Mouse (Mus musculus) intestine, embryonic 15.5 days (tissue): Measurements from ENCODE around the gene Gfra1. TPM values are rescaled to one million over a fixed set of nuclear protein-coding genes. Genes with fewer than 3 reads are reported as not detected.

Experiments used
- ATAC-seq: fragments of 200-750 bp; cut with Nextera tagmentation; 2 replicates; pipeline ENCODE4 v1.8.0; 2017; ENCODE audit warnings: moderate TSS enrichment, moderate library complexity
- H3K27ac ChIP-seq: fragments of 300-500 bp; sonication (generic); 2 replicates; pipeline ENCODE4 v1.5.1; 2015; ENCODE audit warnings: mild to moderate bottlenecking, inconsistent platforms
- H3K27me3 ChIP-seq: fragments of 300-500 bp; sonication (generic); replicated peaks from 2 replicates; pipeline ENCODE4 v1.6.1; 2015; ENCODE audit warnings: inconsistent platforms
- H3K36me3 ChIP-seq: fragments of 300-500 bp; sonication (generic); 2 replicates; pipeline ENCODE4 v1.6.1; 2015; ENCODE audit warnings: inconsistent platforms
- H3K4me1 ChIP-seq: fragments of 300-500 bp; sonication (generic); replicated peaks from 2 replicates; pipeline ENCODE4 v1.6.1; 2015; ENCODE audit warnings: inconsistent platforms
- H3K4me2 ChIP-seq: fragments of 300-500 bp; sonication (generic); replicated peaks from 2 replicates; pipeline ENCODE4 v1.6.1; 2015; ENCODE audit warnings: mild to moderate bottlenecking, inconsistent platforms
- H3K4me3 ChIP-seq: fragments of 300-500 bp; sonication (generic); replicated peaks from 2 replicates; pipeline ENCODE4 v1.5.1; 2015; ENCODE audit warnings: inconsistent platforms
- H3K9ac ChIP-seq: fragments of 300-500 bp; sonication (generic); 2 replicates; pipeline ENCODE4 v1.6.1; 2015; ENCODE audit warnings: inconsistent platforms
- H3K9me3 ChIP-seq: fragments of 300-500 bp; sonication (generic); 2 replicates; pipeline ENCODE4 v1.6.1; 2016; ENCODE audit warnings: inconsistent platforms
- WGBS: fragments of 180-500 bp; shearing (Covaris S2); methylation state at CpG from one replicate; pipeline ENCODE4 v1.1.7; 2015; 5-methylcytosine and 5-hydroxymethylcytosine counted together
- polyA plus RNA-seq: library from polyadenylated mRNA; unstranded; fragments of >200 nt; fragmentation: Nextera tagmentation; extraction: Ambion mirVana; gene quantifications from 2 replicates; pipeline ENCODE4 v1.2.1, GENCODE M21; 2015

Gene Gfra1
- 20.6 and 22.3 TPM in 2 replicates for polyA plus RNA-seq

DNA sequence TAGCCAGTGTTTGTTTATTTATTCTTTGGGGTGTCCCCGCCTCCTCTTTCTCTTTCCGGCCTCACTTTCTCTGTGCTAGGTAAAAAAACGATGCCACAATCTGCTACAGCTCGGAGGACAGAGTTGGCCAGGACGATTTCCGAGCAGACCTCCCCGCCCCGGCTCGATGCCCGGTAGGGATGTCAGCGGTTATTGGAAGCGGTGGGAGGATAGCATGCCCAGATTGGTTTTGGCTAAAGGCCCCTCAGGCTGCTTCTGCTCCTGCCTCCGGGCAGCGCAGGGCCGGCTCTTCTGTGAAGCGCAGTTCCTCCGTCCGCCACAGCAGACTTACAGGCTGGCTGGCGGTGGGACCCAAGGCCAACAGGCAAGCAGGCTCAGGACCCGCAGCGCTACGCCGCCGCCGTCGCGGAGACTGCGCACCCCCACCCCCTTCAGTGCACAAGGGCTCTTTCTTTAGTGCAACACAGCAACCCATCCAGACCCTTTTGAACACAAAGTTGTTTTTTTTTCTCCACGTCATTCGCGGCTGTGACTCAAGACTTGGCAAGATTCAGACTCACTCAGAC is at the start of gene Gfra1:
Gene Gfra1 (minus strand): TSS at position 414 of the 566 bp plus-strand sequence.
- WGBS: under 1% methylated on average over 31 of the region's 31 CpGs

DNA sequence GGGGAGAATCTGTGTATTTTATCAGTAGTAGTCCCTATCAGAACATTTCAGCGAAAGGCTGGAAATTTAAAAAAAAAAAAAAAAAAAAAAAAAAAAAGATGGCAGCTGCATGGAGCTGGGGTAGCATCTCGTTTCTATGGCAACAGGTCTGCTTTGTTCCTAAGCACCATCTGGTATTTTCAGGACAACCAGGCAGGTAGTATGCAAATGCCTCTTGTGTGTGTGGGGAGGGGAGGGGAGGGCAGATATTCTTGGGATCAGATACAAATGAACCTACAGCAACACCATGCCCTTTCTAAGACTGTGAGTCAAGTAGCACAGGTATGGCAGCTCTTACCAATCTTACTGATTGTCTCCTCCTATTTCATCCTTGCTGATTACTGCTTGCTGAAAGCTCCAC is 44.3 kb upstream of the Gfra1 start:
- no peaks in the 10 kb centered on the region for H3K4me1 ChIP-seq
- no peaks in the 10 kb centered on the region for H3K27me3 ChIP-seq
- 92% methylated on average over 2 of the region's 2 CpGs for WGBS
- H3K36me3 ChIP-seq: no peaks in the 10 kb centered on the region
- H3K9ac ChIP-seq: no peak overlapping the region
- H3K9me3 ChIP-seq: no peaks in the 10 kb centered on the region
- H3K4me3 ChIP-seq: no peak overlapping the region
- H3K27ac ChIP-seq: no peak overlapping the region
- no peak for ATAC-seq
- H3K4me2 ChIP-seq: no peak overlapping the region

More for the DNA sequence above, at the start of gene Gfra1:
- H3K9me3 ChIP-seq: no peaks in the 10 kb centered on the region
- peak within 1 kb of the TSS; percentile 97 for H3K4me2 ChIP-seq
- H3K27me3 ChIP-seq: peaks cover 29% of the 10 kb centered on the region
- peaks cover 20% of the 10 kb centered on the region for H3K4me1 ChIP-seq
- H3K36me3 ChIP-seq: no peaks in the 10 kb centered on the region
- peak within 1 kb of the TSS; percentile 59; the same call in 1 of the 2 replicates for H3K27ac ChIP-seq
- peak; percentile 70; the same call in 1 of the 2 replicates for ATAC-seq
- peak within 1 kb of the TSS; percentile 53 for H3K9ac ChIP-seq
- H3K4me3 ChIP-seq: peak within 1 kb of the TSS; percentile 51

DNA sequence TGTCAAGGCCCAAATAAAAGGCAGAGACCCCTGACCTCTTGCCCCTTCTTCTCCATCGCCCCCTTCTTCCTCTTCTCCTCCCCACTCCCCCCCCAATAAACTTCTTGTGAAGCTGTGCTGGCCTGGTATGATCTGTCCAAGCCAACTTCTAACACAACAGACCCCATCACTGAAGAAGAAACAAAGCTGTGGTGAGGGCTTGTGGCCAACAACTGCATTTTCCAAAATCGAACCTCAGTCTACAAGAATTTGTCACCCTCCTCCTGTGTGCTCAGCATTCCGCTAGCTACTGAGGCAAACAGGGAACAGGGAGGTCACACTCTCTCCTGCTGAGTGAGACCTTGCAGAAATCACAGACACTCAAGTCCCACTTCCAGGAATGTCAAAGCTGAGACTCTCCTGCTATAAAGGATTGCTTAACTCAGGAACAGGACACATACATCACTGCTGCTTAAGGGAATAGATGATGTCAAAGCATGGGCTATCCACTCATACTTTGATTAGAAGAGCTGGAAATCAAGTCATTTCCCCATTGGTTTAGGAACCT is 43.8 kb upstream of the Gfra1 start:
- no peaks in the 10 kb centered on the region for H3K27me3 ChIP-seq
- no peak for ATAC-seq

DNA sequence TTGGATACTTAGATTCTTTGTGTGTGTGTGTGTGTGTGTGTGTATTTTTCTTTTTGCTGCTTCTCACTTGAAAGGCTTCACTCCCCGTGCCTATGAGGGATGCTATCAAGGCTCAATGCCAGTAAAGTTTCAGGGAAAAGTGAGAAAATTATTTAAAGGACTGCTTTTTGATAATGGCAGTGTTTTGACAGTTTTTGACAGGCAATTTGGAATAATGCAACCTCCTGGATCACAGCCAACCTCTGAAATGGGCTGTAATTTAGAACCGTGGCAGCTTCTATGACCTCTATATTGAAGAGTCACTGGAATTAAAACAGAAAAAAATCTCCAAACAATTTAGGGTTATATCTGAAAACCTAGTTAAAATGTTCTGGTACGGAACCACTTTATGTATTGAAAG is 41.4 kb upstream of the Gfra1 start:
- 37% methylated on average over 3 of the region's 3 CpGs for WGBS
- Histone ChIP-seq H3K4me1 (no peaks in the 10 kb centered on the region), H3K27ac (no peak overlapping the region), H3K36me3 (no peaks in the 10 kb centered on the region), H3K9ac (no peak overlapping the region), H3K4me3 (no peak overlapping the region), H3K9me3 (no peaks in the 10 kb centered on the region), H3K4me2 (no peak overlapping the region), H3K27me3 (no peaks in the 10 kb centered on the region)
- no peak for ATAC-seq

More for the DNA sequence above, 43.8 kb upstream of the Gfra1 start:
- H3K4me1 ChIP-seq: no peaks in the 10 kb centered on the region
- no peak overlapping the region for H3K4me2 ChIP-seq
- H3K9ac ChIP-seq: no peak overlapping the region
- no peaks in the 10 kb centered on the region for H3K36me3 ChIP-seq
- H3K9me3 ChIP-seq: no peaks in the 10 kb centered on the region
- no peak overlapping the region for H3K27ac ChIP-seq
- 68% methylated on average over 3 of the region's 3 CpGs for WGBS
- H3K4me3 ChIP-seq: no peak overlapping the region

DNA sequence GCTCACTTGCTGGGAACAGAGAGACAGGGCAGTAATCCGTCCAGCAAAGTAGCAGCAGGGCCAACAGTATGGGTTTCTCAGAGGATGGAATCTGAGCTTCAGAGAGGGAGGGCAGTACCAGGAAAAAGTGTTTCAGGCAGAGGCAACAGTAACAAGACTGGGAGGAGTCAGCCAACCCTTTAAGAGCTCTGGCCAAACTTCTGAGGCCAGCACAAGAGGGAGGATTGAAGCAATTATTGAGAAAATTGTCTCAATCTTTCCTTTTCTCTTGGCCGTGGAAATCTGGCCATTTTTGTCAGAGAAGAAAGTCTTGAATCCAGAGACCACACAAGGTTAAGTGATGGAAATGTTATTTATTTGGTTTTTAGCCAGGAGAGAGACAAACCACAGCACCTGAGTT is 31.0 kb upstream of the Gfra1 start:
- Histone ChIP-seq H3K4me1 (no peaks in the 10 kb centered on the region), H3K9ac (no peak overlapping the region), H3K36me3 (no peaks in the 10 kb centered on the region), H3K9me3 (no peaks in the 10 kb centered on the region), H3K27ac (peak overlapping the region; percentile 15; the same call in 1 of the 2 replicates), H3K27me3 (no peaks in the 10 kb centered on the region), H3K4me2 (no peak overlapping the region), H3K4me3 (no peak overlapping the region)
- ATAC-seq: no peak
- 51% methylated on average over 2 of the region's 2 CpGs for WGBS

DNA sequence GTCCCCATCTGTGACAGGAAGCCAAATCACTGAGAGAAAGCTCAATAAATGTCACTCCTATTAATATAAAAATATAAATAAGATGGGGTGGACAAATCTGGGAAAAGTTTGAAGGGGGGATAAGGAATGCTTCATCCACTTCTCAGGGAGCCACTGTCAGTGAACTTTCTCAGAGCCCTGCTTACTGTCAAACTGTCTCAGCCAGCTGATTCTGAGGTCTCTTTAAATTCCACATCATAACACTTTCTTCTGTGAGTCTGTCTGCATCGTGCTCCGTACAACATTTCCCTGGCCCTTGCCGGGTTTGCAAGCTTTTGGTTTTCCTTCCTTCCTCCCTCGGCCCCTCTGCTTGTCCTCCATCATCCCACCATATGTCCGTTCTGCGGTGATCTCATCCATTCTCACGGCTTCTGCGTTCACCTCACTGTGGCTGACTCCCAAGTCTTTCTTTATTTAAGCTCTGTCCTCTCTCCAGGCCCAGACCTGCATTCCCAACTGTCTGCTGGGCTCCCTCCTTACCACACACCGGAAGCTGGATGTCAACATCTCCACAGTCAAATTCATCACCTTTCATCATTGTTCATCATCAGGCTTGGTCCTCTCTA is 26.8 kb upstream of the Gfra1 start:
- Histone ChIP-seq H3K27ac (peak overlapping the region; percentile 18; the same call in 1 of the 2 replicates), H3K9ac (no peak overlapping the region), H3K9me3 (no peaks in the 10 kb centered on the region), H3K27me3 (no peaks in the 10 kb centered on the region), H3K36me3 (no peaks in the 10 kb centered on the region), H3K4me2 (0 out of 2 replicates have a peak overlapping the region, but pooled peaks have one; percentile 14), H3K4me1 (no peaks in the 10 kb centered on the region), H3K4me3 (no peak overlapping the region)
- ATAC-seq: peak; percentile 53; the same call in 1 of the 2 replicates
- 40% methylated on average over 9 of the region's 9 CpGs for WGBS

DNA sequence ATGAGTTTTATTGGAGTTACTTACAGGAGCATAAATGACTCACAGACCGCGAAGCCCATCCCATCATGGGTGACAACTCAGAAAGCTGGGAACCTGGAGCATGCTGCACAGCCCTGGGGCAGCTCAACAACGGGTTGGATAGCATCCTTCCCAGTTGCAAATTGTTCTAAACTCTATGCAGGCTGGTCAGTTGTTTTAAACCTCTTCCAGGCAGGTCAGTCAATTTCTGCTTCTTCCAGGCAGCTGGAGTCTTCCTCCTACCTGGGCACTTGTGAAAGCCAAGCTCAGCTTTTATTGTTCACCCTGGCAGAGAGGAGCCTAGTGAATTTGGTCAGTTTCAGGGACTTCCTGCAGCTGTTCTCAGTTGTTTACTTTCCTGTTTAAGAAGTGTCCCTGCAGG is 18.5 kb upstream of the Gfra1 start:
- Histone ChIP-seq H3K4me3 (no peak overlapping the region), H3K9me3 (no peaks in the 10 kb centered on the region), H3K36me3 (no peaks in the 10 kb centered on the region), H3K27ac (no peak overlapping the region), H3K4me1 (no peaks in the 10 kb centered on the region), H3K4me2 (no peak overlapping the region), H3K27me3 (no peaks in the 10 kb centered on the region), H3K9ac (no peak overlapping the region)
- ATAC-seq: no peak
- WGBS: 86% methylated on average over 3 of the region's 3 CpGs

DNA sequence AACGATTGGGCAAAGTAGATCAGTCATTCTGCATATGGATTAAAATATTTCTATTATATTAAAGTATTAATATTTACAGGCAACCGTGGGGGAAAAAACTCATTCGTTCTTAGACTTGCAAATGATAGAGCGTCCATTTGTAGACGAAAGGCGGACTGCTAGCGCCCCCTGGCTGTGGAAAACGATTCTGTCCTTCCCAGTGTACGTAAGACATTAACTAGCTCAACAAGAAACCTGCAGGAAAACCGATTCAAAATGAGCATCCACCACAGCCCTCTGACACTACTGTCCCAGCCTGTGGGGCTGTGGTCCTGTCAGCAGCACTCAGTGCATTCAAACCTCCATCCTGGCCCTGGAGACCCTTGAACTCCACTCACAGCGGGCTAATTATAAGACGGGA is 13.7 kb upstream of the Gfra1 start:
- H3K27me3 ChIP-seq: no peaks in the 10 kb centered on the region
- no peaks in the 10 kb centered on the region for H3K4me1 ChIP-seq
- H3K4me2 ChIP-seq: no peak overlapping the region
- H3K9ac ChIP-seq: no peak overlapping the region
- WGBS: 21% methylated on average over 12 of the region's 12 CpGs
- no peak overlapping the region for H3K4me3 ChIP-seq
- H3K36me3 ChIP-seq: no peaks in the 10 kb centered on the region
- no peak for ATAC-seq
- no peak overlapping the region for H3K27ac ChIP-seq
- H3K9me3 ChIP-seq: no peaks in the 10 kb centered on the region

DNA sequence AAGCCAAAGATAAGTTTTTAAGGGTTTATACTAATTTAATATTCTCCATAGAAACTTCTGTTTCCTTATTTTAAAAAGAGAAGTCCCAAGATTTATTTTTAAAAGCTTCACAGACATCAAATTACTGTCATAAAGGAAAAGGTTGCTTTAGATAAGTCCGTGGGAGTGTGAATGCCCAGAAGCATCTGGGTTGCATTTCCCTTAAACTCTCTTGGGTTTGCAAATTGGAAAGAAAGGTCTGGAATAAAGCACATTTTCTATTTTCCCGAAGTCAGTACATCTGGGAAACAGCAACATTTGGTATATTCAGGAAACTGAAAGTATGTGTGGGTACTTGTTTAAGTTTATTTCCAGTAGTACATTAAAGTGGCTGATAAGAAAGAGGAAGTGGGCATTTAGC is 12.6 kb upstream of the Gfra1 start:
- H3K9ac ChIP-seq: no peak overlapping the region
- H3K4me3 ChIP-seq: no peak overlapping the region
- ATAC-seq: no peak
- no peaks in the 10 kb centered on the region for H3K36me3 ChIP-seq
- no peak overlapping the region for H3K4me2 ChIP-seq
- H3K4me1 ChIP-seq: no peaks in the 10 kb centered on the region
- no peaks in the 10 kb centered on the region for H3K27me3 ChIP-seq
- H3K9me3 ChIP-seq: no peaks in the 10 kb centered on the region
- no peak overlapping the region for H3K27ac ChIP-seq
- 35% methylated on average over 2 of the region's 2 CpGs for WGBS

DNA sequence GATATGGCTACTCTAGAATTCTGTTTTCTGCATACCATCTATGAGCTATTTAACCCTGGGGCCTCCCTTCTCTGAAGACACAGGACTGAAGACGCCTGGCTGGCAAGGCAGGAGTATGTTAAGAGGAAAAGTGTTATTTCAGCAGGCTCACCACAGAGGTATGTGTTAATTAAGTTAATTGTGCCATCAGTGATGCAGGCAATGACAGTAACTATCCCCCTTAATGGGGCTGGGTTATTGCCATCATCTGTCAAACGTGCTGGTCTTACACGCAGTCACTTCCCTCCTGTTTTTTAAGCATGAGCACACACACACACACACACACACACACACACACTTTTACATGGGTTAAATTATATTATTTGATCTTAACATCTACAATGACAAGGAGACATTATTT is 8.0 kb upstream of the Gfra1 start:
- no peaks in the 10 kb centered on the region for H3K27me3 ChIP-seq
- 78% methylated on average over 3 of the region's 3 CpGs for WGBS
- H3K9me3 ChIP-seq: no peaks in the 10 kb centered on the region
- no peaks in the 10 kb centered on the region for H3K4me1 ChIP-seq
- no peak overlapping the region for H3K4me3 ChIP-seq
- ATAC-seq: no peak
- no peak overlapping the region for H3K9ac ChIP-seq
- no peak overlapping the region for H3K27ac ChIP-seq
- no peaks in the 10 kb centered on the region for H3K36me3 ChIP-seq
- H3K4me2 ChIP-seq: no peak overlapping the region

DNA sequence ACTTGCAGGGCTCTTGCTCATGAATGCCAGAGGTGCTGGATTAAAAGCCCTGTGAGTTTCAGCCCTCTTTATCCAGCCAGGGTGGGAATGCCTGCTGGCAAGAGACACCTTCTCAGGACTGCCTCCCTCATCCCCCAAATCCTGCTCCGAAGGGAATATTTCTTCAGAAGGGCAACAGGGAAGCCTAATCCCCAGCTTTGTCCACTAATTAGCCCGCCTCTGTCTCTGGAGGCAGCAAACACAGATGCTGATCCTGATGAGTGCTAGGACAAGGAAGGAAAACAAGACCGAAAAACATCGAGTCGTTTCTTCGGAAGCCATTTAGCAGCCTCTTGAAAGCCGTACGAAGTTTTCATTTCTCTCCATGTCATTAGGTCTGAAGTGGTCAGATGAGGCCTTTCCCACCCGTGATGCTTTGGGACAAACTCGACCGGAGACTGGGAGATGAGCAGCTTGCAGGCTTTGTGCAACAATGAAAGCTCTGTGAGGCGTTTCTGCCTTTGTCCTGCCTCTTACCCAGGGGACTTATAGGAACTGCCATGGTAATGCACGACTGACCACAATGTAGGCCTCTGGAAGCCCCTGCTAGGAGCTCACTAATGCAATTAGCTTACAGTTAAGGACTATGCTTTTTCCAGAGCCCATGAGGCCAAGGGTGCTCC is 4.8 kb upstream of the Gfra1 start:
- H3K36me3 ChIP-seq: no peaks in the 10 kb centered on the region
- WGBS: 74% methylated on average over 13 of the region's 13 CpGs
- ATAC-seq: no peak
- no peak overlapping the region for H3K9ac ChIP-seq
- H3K4me2 ChIP-seq: no peak overlapping the region
- H3K4me1 ChIP-seq: peaks cover 6% of the 10 kb centered on the region
- H3K9me3 ChIP-seq: no peaks in the 10 kb centered on the region
- H3K27me3 ChIP-seq: 0 out of 2 replicates have a peak, but pooled peaks cover 5% of the 10 kb centered on the region
- H3K4me3 ChIP-seq: no peak overlapping the region
- no peak overlapping the region for H3K27ac ChIP-seq

DNA sequence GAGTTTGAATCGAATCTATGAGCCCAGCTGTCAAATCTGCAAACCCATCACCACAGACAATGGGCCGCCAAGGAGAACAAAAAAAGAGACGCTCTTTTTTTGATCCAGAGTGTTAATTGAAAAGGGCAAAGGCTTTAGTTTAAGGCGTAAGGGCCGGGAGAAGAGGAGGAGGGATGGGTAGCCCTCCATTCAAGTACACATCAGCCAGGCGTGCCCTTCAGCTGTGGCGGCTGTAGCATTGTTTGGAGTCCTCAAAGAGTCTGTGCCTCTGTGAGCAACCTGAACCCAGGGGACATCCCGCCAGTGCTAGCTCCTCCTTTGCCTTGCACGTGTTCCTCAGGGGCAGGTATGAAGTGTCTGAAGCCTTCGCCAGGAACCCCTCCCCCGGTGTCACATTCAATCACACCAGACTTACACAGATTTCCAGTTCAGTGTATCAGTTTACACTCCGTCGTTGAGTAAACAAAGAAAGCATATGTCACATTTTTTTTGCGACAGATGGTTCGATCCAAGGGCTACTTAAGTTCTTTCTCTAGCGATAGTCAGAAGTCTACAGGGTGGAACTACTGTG is 867 bp upstream of the Gfra1 start:
- WGBS: 15% methylated on average over 16 of the region's 16 CpGs
- Histone ChIP-seq H3K27ac (no peak overlapping the region), H3K9ac (no peak overlapping the region), H3K9me3 (no peaks in the 10 kb centered on the region), H3K4me3 (peak overlapping the region; percentile 51; the same call in 1 of the 2 replicates), H3K27me3 (peaks cover 29% of the 10 kb centered on the region), H3K4me2 (peak overlapping the region; percentile 97), H3K36me3 (no peaks in the 10 kb centered on the region), H3K4me1 (peaks cover 20% of the 10 kb centered on the region)
- ATAC-seq: no peak
